Mouse (Mus musculus): Measurements from ENCODE around the gene Bhmt2. TPM values are rescaled to one million over a fixed set of nuclear protein-coding genes. Genes with fewer than 3 reads are reported as not detected.

The Bhmt2 gene
- polyA plus RNA-seq, 1 experiment from 2014 or later: not detected

DNA sequence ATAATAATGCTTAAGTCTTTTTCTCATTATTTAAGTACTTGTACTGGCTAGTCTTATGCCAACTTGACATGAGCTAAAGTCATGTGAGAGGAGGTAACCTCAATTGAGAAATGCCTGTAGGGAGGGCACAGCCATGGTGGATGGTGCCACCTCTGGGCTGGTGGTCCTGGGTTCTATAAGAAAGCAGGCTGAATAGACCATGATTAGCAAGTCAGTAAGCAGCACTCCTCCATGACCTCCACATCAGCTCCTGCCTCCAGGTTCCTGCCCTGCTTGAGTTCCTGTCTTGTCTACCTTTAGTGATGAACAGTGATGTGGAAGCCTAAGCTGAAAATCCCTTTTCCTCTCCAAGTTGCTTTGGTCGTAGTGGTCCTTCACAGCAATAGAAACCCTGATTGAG is 16.7 kb upstream of the Bhmt2 start:
- Histone ChIP-seq H3K9ac (replicated peaks) (no peak overlapping the region), H3K4me2 (no peak overlapping the region), H3K9me3 (0 out of 2 replicates have a peak, but pooled peaks cover 2% of the 10 kb centered on the region), H3K27me3 (no peaks in the 10 kb centered on the region), H3K4me3 (replicated peaks) (no peak overlapping the region), H3K36me3 (no peaks in the 10 kb centered on the region), H3K4me1 (replicated peaks) (no peaks in the 10 kb centered on the region), H3K27ac (no peak overlapping the region)
- ATAC-seq (ENCODE audit: insufficient number of reproducible peaks, insufficient read depth, low FRiP score, low TSS enrichment, low read depth): no peak
- WGBS: 88% methylated on average over 1 of the region's 1 CpGs

DNA sequence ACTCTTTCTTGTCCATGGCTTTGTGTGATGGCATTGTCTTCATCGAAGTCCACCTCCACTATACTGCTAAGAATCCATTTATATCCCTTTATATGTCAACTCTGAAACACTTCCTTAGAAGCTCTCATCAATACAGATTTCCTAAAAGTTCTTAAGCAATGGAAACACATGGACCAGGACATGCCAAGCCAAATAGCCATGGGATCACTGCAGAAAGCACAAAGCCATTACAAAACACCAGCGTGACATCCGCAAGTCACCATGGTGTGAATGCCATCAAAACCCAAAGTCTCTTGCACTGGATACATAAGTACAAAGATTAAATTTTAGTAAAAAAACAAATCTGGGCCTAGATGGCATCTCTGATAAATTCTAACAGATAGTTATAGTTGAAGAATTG is 15.5 kb upstream of the Bhmt2 start:
- no peaks in the 10 kb centered on the region for H3K4me1 ChIP-seq (replicated peaks)
- no peak for ATAC-seq (ENCODE audit: insufficient number of reproducible peaks, insufficient read depth, low FRiP score, low TSS enrichment, low read depth)
- 0 out of 2 replicates have a peak, but pooled peaks cover 2% of the 10 kb centered on the region for H3K9me3 ChIP-seq
- H3K27me3 ChIP-seq: no peaks in the 10 kb centered on the region
- no peak overlapping the region for H3K4me3 ChIP-seq (replicated peaks)
- H3K27ac ChIP-seq: no peak overlapping the region
- H3K4me2 ChIP-seq: no peak overlapping the region
- H3K9ac ChIP-seq (replicated peaks): no peak overlapping the region
- H3K36me3 ChIP-seq: no peaks in the 10 kb centered on the region
- WGBS: 99% methylated on average over 3 of the region's 3 CpGs

DNA sequence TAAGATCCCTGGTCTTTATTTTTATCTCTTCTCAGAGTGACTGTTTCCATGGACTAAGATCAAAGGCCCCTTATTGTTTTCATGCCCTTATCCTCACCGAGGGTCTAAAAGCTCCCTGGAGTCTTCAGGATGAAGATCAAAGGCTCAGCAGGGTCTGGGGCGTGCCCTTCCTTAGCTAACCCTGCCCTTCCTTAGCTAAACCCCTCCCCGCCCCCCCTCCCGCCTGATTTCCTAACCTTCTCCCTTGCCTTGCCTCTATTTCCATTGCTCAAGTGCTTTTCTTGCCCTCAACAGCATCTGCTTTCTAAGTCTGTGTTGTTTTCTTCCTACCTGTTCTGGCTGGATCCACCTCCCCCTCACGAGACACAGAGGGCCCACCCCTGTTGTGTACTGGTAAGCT is 13.2 kb upstream of the Bhmt2 start:
- ATAC-seq (ENCODE audit: insufficient number of reproducible peaks, insufficient read depth, low FRiP score, low TSS enrichment, low read depth): no peak
- Histone ChIP-seq H3K27ac (no peak overlapping the region), H3K4me3 (replicated peaks) (no peak overlapping the region), H3K27me3 (no peaks in the 10 kb centered on the region), H3K36me3 (no peaks in the 10 kb centered on the region), H3K4me1 (replicated peaks) (no peaks in the 10 kb centered on the region), H3K9ac (replicated peaks) (no peak overlapping the region), H3K4me2 (no peak overlapping the region), H3K9me3 (no peaks in the 10 kb centered on the region)
- WGBS: 9% methylated on average over 5 of the region's 5 CpGs

DNA sequence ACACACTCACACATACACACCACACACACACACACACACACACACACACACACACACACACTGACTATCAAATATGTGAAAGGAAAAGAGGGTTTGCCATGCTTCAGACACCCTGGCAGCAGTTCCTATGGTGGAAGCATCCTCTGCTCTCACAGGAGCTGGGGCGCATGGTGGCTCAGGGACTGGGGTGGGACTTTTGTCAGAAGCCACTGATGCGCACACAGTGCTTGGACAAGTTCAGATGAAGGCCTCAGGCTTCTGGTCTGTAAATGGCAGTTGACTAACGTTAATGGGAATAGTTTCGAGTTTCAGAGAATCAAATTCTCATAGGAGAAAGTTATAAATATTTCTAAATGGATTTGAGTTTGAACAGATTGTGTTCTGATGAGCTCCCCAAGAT is 11.1 kb upstream of the Bhmt2 start:
- Histone ChIP-seq H3K9me3 (no peaks in the 10 kb centered on the region), H3K27me3 (no peaks in the 10 kb centered on the region), H3K4me1 (replicated peaks) (no peaks in the 10 kb centered on the region), H3K4me2 (no peak overlapping the region), H3K36me3 (no peaks in the 10 kb centered on the region), H3K9ac (replicated peaks) (no peak overlapping the region), H3K4me3 (replicated peaks) (no peak overlapping the region), H3K27ac (no peak overlapping the region)
- 83% methylated on average over 4 of the region's 4 CpGs for WGBS
- no peak for ATAC-seq (ENCODE audit: insufficient number of reproducible peaks, insufficient read depth, low FRiP score, low TSS enrichment, low read depth)

DNA sequence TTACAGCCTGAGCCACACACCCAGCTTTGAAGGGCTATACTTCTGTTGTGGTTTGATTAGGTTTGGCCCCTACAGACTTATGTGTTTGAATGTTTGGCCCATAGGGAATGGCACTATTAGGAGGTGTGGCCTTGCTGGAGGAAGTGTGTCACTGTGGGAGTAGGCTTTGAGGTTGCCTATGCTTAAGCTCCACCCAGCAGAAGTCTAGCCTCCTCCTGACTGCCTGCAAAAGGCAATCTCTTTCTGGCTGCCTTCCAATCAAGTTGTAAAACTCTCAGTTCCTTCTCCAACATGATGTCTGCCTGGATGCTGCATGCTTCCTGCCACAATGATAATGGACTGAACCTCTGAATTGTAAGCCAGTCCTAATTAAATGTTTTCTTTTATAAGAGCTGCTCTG is 9.2 kb upstream of the Bhmt2 start:
- no peaks in the 10 kb centered on the region for H3K9me3 ChIP-seq
- H3K4me1 ChIP-seq (replicated peaks): no peaks in the 10 kb centered on the region
- H3K9ac ChIP-seq (replicated peaks): no peak overlapping the region
- H3K27me3 ChIP-seq: 0 out of 2 replicates have a peak, but pooled peaks cover 3% of the 10 kb centered on the region
- no peak overlapping the region for H3K4me3 ChIP-seq (replicated peaks)
- H3K27ac ChIP-seq: no peak overlapping the region
- H3K4me2 ChIP-seq: no peak overlapping the region
- no peak for ATAC-seq (ENCODE audit: insufficient number of reproducible peaks, insufficient read depth, low FRiP score, low TSS enrichment, low read depth)
- H3K36me3 ChIP-seq: no peaks in the 10 kb centered on the region

DNA sequence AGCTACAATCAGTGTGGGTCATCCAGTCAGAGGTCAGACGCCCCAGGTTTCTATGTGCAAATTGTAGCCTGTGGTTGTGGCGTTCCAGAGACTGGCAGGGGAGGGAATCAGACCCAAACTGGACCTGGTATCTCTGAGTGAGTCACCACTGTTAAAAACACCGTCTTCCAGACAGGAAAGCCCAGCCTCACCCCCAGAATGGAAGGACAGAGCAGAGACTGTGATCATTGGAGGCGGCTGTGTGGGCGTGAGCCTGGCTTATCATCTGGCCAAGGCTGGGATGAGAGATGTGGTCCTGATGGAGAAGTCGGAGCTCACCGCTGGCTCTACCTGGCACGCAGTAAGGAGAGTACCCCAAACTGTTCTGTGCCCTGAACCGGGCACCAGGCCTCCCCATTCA is 2.8 kb upstream of the Bhmt2 start:
- H3K9me3 ChIP-seq: 0 out of 2 replicates have a peak, but pooled peaks cover 3% of the 10 kb centered on the region
- no peak overlapping the region for H3K27ac ChIP-seq
- no peak overlapping the region for H3K9ac ChIP-seq (replicated peaks)
- peaks cover 4% of the 10 kb centered on the region for H3K4me1 ChIP-seq (replicated peaks)
- no peak overlapping the region for H3K4me2 ChIP-seq
- 73% methylated on average over 9 of the region's 9 CpGs for WGBS
- peaks cover 26% of the 10 kb centered on the region for H3K27me3 ChIP-seq
- ATAC-seq (ENCODE audit: insufficient number of reproducible peaks, insufficient read depth, low FRiP score, low TSS enrichment, low read depth): no peak
- H3K4me3 ChIP-seq (replicated peaks): no peak overlapping the region
- no peaks in the 10 kb centered on the region for H3K36me3 ChIP-seq

DNA sequence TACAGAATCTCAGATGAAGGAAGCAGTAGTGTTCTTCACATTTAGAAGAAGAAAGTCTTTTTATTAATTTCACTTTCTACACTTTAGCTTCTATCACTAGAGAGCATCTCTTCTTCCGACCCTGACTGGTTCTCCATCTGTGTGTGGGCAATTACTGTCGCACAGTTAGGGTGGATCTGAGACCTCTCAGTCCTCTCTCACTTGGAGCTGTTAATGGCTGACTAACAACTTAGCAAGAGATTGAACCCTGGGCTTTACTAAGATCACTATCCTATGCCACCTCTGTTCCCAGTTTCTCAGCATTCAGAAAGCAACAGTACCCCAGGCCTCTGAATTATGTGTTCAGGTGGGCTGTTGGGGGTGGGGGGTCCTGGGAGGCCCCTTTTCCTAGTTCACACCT is 806 bp downstream of the Bhmt2 start:
- Histone ChIP-seq H3K4me3 (replicated peaks) (no peak overlapping the region), H3K9me3 (0 out of 2 replicates have a peak, but pooled peaks cover 3% of the 10 kb centered on the region), H3K9ac (replicated peaks) (no peak overlapping the region), H3K27me3 (peaks cover 24% of the 10 kb centered on the region), H3K36me3 (no peaks in the 10 kb centered on the region), H3K4me2 (no peak overlapping the region), H3K27ac (no peak overlapping the region), H3K4me1 (replicated peaks) (peaks cover 4% of the 10 kb centered on the region)
- ATAC-seq (ENCODE audit: insufficient number of reproducible peaks, insufficient read depth, low FRiP score, low TSS enrichment, low read depth): no peak
- 59% methylated on average over 2 of the region's 2 CpGs for WGBS

DNA sequence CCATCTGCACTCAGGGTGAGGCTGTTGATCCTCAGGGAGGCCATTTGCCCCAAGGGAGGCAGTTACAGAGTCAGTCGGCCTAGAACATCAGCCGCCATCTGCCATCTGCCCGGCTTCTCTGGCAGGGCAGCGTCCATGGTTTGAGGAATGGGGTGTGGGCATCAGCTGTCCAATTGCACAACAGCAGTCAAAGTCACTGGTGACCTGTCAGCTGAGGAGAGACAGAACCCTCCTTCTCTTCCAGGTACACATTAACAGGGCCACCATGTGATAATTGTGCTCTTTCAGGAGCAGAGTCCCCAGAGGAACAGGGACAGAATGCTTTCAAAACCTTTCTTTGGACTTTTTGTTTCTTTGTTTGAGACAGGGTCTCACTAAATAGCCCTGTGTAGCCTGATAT is 1.7 kb downstream of the Bhmt2 start:
- 90% methylated on average over 4 of the region's 4 CpGs for WGBS
- no peak overlapping the region for H3K27ac ChIP-seq
- ATAC-seq (ENCODE audit: insufficient number of reproducible peaks, insufficient read depth, low FRiP score, low TSS enrichment, low read depth): no peak

DNA sequence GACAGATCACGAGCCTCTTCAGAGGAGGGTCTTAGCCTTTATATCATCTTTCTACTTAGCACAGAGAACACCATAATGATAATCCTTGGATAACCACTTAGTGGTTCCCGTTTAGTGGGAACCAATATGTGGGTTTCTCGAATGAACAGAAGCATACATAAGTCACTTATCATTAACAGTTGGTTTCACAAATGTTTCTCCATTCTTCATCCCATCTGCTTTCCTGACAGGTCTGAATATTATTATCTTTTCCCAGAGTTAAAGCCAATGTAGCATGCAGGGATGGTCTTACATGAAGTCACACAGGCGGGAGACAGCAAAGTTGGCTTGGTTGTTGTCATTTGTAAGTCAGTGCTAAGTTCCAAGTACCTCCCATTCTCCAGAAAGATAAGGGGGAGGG is 6.5 kb downstream of the Bhmt2 start:
- H3K4me1 ChIP-seq (replicated peaks): no peaks in the 10 kb centered on the region
- WGBS: 90% methylated on average over 4 of the region's 4 CpGs
- ATAC-seq (ENCODE audit: insufficient number of reproducible peaks, insufficient read depth, low FRiP score, low TSS enrichment, low read depth): no peak
- H3K27ac ChIP-seq: no peak overlapping the region
- 0 out of 2 replicates have a peak, but pooled peaks cover under 1% of the 10 kb centered on the region for H3K27me3 ChIP-seq
- H3K4me3 ChIP-seq (replicated peaks): no peak overlapping the region
- no peaks in the 10 kb centered on the region for H3K36me3 ChIP-seq
- no peak overlapping the region for H3K4me2 ChIP-seq
- H3K9ac ChIP-seq (replicated peaks): no peak overlapping the region
- no peaks in the 10 kb centered on the region for H3K9me3 ChIP-seq

More for the DNA sequence above, 1.7 kb downstream of the Bhmt2 start:
- Histone ChIP-seq H3K36me3 (no peaks in the 10 kb centered on the region), H3K4me2 (no peak overlapping the region), H3K4me3 (replicated peaks) (no peak overlapping the region), H3K9me3 (0 out of 2 replicates have a peak, but pooled peaks cover 3% of the 10 kb centered on the region), H3K27me3 (peaks cover 24% of the 10 kb centered on the region), H3K9ac (replicated peaks) (no peak overlapping the region), H3K4me1 (replicated peaks) (peaks cover 4% of the 10 kb centered on the region)

DNA sequence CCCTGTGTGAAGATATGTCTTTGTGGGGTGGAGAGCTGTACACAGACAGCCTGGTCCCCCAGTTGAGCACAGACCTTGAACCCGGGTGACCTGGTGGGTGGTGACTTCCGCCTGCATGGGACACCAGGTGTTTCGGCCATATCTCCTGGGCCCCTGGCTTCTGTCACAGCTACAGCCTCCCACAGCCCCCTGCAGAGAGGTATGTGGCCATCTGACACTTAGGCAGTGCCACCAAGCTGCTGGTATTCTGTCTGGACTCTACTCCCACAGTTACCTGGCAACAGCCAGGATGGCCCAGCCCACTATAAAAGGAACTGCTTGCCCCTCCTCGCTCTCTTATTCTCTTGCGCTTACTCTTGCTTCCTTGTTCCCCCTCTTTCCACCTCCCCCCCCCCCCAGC is 16.2 kb downstream of the Bhmt2 start:
- Histone ChIP-seq H3K36me3 (no peaks in the 10 kb centered on the region), H3K9me3 (no peaks in the 10 kb centered on the region), H3K4me3 (replicated peaks) (no peak overlapping the region), H3K4me2 (no peak overlapping the region), H3K27me3 (no peaks in the 10 kb centered on the region), H3K4me1 (replicated peaks) (peaks cover 6% of the 10 kb centered on the region; the same call in 1 of the 2 replicates), H3K9ac (replicated peaks) (no peak overlapping the region), H3K27ac (no peak overlapping the region)
- no peak for ATAC-seq (ENCODE audit: insufficient number of reproducible peaks, insufficient read depth, low FRiP score, low TSS enrichment, low read depth)
- WGBS: 73% methylated on average over 5 of the region's 5 CpGs

DNA sequence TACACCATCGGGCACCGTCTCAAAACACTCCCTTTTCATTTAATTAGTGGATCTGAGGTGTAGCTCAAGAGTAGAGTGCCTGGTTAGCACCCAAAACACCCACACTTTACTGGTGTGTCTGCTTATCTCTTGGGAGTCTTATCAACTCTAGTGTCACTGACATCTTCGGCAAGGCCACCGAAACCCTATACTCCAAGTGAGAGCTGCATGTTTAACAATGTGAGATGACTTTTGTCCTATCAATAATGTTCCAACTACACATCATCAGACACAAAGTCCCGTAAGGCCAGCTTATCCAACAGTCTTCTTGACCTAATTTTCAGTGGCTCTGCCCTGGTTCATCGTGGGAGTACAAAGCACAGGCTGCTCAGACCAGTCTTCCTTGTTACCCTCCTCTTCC is 20.7 kb downstream of the Bhmt2 start:
- Histone ChIP-seq H3K9me3 (no peaks in the 10 kb centered on the region), H3K27me3 (no peaks in the 10 kb centered on the region), H3K4me3 (replicated peaks) (no peak overlapping the region), H3K4me1 (replicated peaks) (peaks cover 5% of the 10 kb centered on the region; the same call in 1 of the 2 replicates), H3K27ac (no peak overlapping the region), H3K36me3 (no peaks in the 10 kb centered on the region), H3K4me2 (no peak overlapping the region), H3K9ac (replicated peaks) (no peak overlapping the region)
- ATAC-seq (ENCODE audit: insufficient number of reproducible peaks, insufficient read depth, low FRiP score, low TSS enrichment, low read depth): no peak
- WGBS: 87% methylated on average over 6 of the region's 6 CpGs

DNA sequence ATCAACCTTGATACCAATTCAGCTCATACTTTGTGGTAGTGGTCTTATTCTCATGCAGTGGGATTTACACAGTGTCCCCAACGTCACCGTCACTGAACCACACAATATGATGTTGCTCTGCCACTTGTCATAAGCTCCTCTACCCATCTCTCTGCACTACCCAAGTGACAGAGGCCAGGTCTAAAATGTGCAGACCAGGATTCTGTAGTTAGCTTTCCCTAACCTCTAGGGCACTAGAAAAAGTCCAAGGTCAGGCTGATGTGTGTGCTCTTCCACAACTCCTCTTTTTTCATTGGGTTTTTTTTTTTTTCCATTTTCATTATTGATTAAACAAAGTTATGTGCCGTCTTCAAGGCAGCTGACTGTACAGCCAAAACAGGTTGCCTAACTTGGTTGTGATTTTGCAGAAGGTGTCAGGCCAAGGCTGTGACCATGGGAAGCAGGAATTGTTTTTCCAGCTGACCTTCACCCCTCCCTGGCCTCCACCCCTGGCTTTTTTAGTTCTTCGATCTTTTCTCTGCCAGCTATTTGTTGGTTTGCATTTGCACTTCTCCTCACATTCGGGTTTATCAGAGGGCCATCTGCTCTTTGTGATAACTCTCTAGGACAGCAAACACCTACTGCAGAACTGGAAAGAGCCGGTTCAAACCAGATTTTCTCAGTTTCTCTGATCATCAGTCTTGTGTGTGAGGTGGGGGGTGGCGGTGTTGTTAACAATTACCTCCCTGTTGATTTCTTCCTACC is 25.5 kb downstream of the Bhmt2 start:
- no peak overlapping the region for H3K27ac ChIP-seq
- H3K36me3 ChIP-seq: no peaks in the 10 kb centered on the region
- H3K4me1 ChIP-seq (replicated peaks): no peaks in the 10 kb centered on the region
- no peaks in the 10 kb centered on the region for H3K27me3 ChIP-seq
- no peak overlapping the region for H3K4me3 ChIP-seq (replicated peaks)
- WGBS: 82% methylated on average over 7 of the region's 7 CpGs
- no peak for ATAC-seq (ENCODE audit: insufficient number of reproducible peaks, insufficient read depth, low FRiP score, low TSS enrichment, low read depth)
- no peaks in the 10 kb centered on the region for H3K9me3 ChIP-seq
- H3K4me2 ChIP-seq: no peak overlapping the region
- no peak overlapping the region for H3K9ac ChIP-seq (replicated peaks)

Measured in limb, embryonic 12.5 days (tissue).